Mouse (Mus musculus) small intestine, adult 2 months (tissue): ENCODE data around the gene Ccdc30.

Experiments used
- CTCF ChIP-seq: fragments of 200-500 bp; IDR thresholded peaks from 2 replicates; pipeline ENCODE4 v1.5.1; 2012; ENCODE audit warnings: low read depth, mild to moderate bottlenecking, control low read depth, inconsistent platforms, low read length, moderate library complexity, mixed read lengths; ENCODE audit not compliant: insufficient replicate concordance, insufficient read length; ENCODE audit errors: extremely low read depth
- POLR2A ChIP-seq: fragments of 200-500 bp; IDR thresholded peaks from 2 replicates; pipeline ENCODE4 v1.6.1; 2012; ENCODE audit warnings: low read depth, mild to moderate bottlenecking, control low read depth, inconsistent platforms, low read length, moderate library complexity

- TF ChIP-seq POLR2A: no peak
- TF ChIP-seq CTCF: no peak
These were observed 118.0 kb downstream of the Ccdc30 start for GRCm38 (mm10) chr4:119297361-119297760.
